Mouse (Mus musculus) mammary gland, adult 2 months (tissue): ENCODE measurements around the gene Mgat4b. TPM values are rescaled to one million over a fixed set of nuclear protein-coding genes. Genes with fewer than 3 reads are reported as not detected.

Experiments used
- polyA plus RNA-seq: library from polyadenylated mRNA; depleted of rRNA; stranded (reverse); fragments of >200 nt; gene quantifications from 2 replicates; pipeline ENCODE4 v1.2.3, GENCODE M21; 2012; ENCODE audit warnings: low replicate concordance; rRNA removed

Mgat4b gene
- 77.4 and 146 TPM in 2 replicates for polyA plus RNA-seq

DNA sequence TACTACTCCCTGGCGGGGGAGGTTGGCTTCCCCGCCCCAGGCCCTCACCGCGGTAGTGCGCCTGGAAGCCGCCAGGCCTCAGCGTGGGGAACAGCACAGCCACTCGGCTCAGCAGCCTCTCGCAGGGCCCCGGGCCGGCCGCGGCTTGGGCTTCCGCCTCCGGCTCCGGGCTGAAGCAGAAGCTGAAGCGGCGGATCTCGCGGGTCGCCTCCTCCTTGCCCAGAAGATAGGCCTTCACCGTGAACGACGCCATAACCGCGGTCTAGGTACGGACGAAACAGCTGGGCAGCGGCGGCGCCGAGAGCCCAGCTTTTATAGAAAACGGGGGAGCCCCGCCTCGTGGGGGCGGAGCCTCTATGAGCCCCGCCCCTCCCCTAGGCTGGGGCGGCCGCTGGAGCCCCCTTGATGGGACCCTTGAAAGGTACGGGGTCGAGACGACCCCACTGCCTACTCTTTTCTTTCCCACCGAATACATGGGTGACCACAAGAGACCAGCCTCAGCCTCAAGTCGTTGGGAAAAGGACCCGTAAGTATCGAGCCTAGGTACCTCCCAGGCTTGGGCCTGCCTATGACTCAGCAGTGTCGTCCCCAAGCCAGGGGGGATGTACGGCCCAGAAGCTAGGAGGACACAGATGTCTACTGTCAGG is at the start of gene Mgat4b, which contains the start of gene Sqstm1:
Mgat4b (plus strand) TSS at position 386 of the 647 bp plus-strand sequence.
Sqstm1 (minus strand) TSS at position 323 of the 647 bp plus-strand sequence.

GRCm38 (mm10) chr11:50174111-50174729 is 36.5 kb upstream of the Mgat4b start, which contains the start of gene Mrnip:
Mrnip (plus strand) TSS chr11:50174444.

DNA sequence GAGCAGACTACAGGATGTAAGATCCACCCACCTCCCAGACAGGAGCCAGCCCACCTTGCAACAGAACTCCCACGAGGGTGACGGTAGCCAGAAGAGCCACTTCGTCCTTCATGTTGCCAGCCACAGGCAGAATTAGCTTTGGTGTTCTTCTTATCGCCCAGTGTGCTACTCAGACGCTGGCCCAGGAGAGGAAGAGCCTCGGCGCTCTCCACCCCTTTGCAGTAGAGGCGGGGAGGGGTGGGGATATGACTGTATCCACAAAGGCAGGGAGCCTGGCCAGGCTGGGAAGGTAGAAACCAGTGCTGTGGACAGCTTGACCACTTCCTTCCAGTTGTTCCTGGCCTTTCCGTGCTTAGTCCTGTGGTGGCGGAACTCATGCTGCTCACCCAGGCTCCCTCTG is 27.6 kb downstream of the Mgat4b start, which contains the start of gene Ltc4s:
Ltc4s (minus strand) TSS at position 293 of the 400 bp plus-strand sequence.

Other genes with a start within 250 kb of the Mgat4b start
- gene Rnf130, start 185.5 kb upstream of the Mgat4b start, polyA plus RNA-seq = 43.9 and 74.4 TPM in 2 replicates
- gene Tbc1d9b, start 79.5 kb upstream of the Mgat4b start, polyA plus RNA-seq = 57.3 and 58.4 TPM in 2 replicates
- gene Mrnip, start 36.4 kb upstream of the Mgat4b start, polyA plus RNA-seq = 5.9 and 6.3 TPM in 2 replicates
- gene Sqstm1, start 63 bp upstream of the Mgat4b start, polyA plus RNA-seq = 228 and 233 TPM in 2 replicates
- 181 and 383 TPM in 2 replicates for gene Ltc4s, start 27.7 kb downstream of the Mgat4b start, polyA plus RNA-seq
- gene Maml1, start 81.4 kb downstream of the Mgat4b start, polyA plus RNA-seq = 13.6 and 24.3 TPM in 2 replicates
- gene Canx, start 114.8 kb downstream of the Mgat4b start, polyA plus RNA-seq = 23.4 and 58.7 TPM in 2 replicates
- not detected in 2 replicates for gene Cby3, start 143.6 kb downstream of the Mgat4b start, polyA plus RNA-seq
- 26.2 and 56.4 TPM in 2 replicates for gene Hnrnph1, start 166.1 kb downstream of the Mgat4b start, polyA plus RNA-seq
- 16.3 and 26.0 TPM in 2 replicates for gene Rufy1, start 220.2 kb downstream of the Mgat4b start, polyA plus RNA-seq